Mouse (Mus musculus): Measurements from ENCODE around the gene Rdh16f1.

DNA sequence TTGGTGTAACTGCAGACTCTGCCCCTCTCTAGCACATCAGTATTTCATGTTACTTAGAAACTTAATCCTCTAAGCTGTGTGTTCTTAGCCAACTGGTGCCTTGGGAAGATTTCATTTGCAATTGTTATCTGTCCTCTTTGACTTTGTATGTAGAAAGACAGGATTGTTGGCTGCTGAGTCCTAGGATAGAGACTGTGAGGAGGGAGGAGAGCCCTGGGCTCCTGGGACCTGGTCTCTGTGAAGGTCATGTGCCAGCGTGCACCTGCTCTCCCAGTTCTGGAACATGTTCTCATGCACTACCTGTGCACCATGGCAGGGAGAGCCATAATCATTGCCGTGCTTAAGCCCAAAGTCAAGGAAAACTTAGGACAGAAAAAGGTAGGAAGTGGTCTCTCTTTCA, 42.0 kb downstream of the Rdh16f1 start:
- TF ChIP-seq CTCF (IDR thresholded peaks at IDR 0.05; ENCODE audit: borderline replicate concordance, extremely low read depth, insufficient read depth, insufficient read length) (no peak), POLR2A (IDR thresholded peaks at IDR 0.05; ENCODE audit: borderline replicate concordance, extremely low read depth, insufficient read depth, insufficient read length, poor library complexity, severe bottlenecking) (no peak)
